Mouse (Mus musculus): ENCODE data around the gene Cdh23. TPM values are rescaled to one million over a fixed set of nuclear protein-coding genes. Genes with fewer than 3 reads are reported as not detected.

The Cdh23 gene
- polyA plus RNA-seq, 1 experiment from 2014 or later: 4.7 TPM

GRCm38 (mm10) chr10:60346056-60346455, 350.2 kb downstream of the Cdh23 start:
- Histone ChIP-seq H3K27ac (ENCODE audit: low read length) (no peak overlapping the region), H3K4me1 (ENCODE audit: control insufficient read depth, insufficient read depth, low read length) (peaks cover 4% of the 10 kb centered on the region; the same call in 1 of the 2 replicates), H3K4me3 (ENCODE audit: low read depth, low read length) (no peak overlapping the region), H3K27me3 (ENCODE audit: control insufficient read depth, insufficient read depth, low read depth, low read length) (peaks cover 13% of the 10 kb centered on the region), H3K9me3 (replicated peaks; ENCODE audit: control insufficient read depth, low read length, poor library complexity, severe bottlenecking) (no peaks in the 10 kb centered on the region), H3K9ac (ENCODE audit: low read depth, low read length) (no peak overlapping the region), H3K4me2 (ENCODE audit: low read length) (no peak overlapping the region), H3K36me3 (ENCODE audit: control insufficient read depth, insufficient read depth, low read length) (no peaks in the 10 kb centered on the region)
- WGBS: 85% methylated on average over 4 of the region's 4 CpGs
- ATAC-seq: no peak

- no peak overlapping the region for H3K27ac ChIP-seq (ENCODE audit: low read length)
- no peak for ATAC-seq
- H3K4me1 ChIP-seq (ENCODE audit: control insufficient read depth, insufficient read depth, low read length): no peaks in the 10 kb centered on the region; the same call in 1 of the 2 replicates
- no peak overlapping the region for H3K4me3 ChIP-seq (ENCODE audit: low read depth, low read length)
- no peaks in the 10 kb centered on the region for H3K9me3 ChIP-seq (replicated peaks; ENCODE audit: control insufficient read depth, low read length, poor library complexity, severe bottlenecking)
- 84% methylated on average over 3 of the region's 3 CpGs for whole genome bisulfite sequencing
- H3K9ac ChIP-seq (ENCODE audit: low read depth, low read length): no peak overlapping the region
- H3K4me2 ChIP-seq (ENCODE audit: low read length): no peak overlapping the region
- H3K36me3 ChIP-seq (ENCODE audit: control insufficient read depth, insufficient read depth, low read length): no peaks in the 10 kb centered on the region
- H3K27me3 ChIP-seq (ENCODE audit: control insufficient read depth, insufficient read depth, low read depth, low read length): peaks cover 13% of the 10 kb centered on the region
Measured at GRCm38 (mm10) chr10:60344111-60344510, 352.2 kb downstream of the Cdh23 start.

- Histone ChIP-seq H3K27ac (ENCODE audit: low read length) (no peak overlapping the region), H3K27me3 (ENCODE audit: control insufficient read depth, insufficient read depth, low read depth, low read length) (peaks cover 4% of the 10 kb centered on the region), H3K4me1 (ENCODE audit: control insufficient read depth, insufficient read depth, low read length) (no peaks in the 10 kb centered on the region; the same call in 1 of the 2 replicates), H3K36me3 (ENCODE audit: control insufficient read depth, insufficient read depth, low read length) (no peaks in the 10 kb centered on the region), H3K4me3 (ENCODE audit: low read depth, low read length) (no peak overlapping the region), H3K4me2 (ENCODE audit: low read length) (no peak overlapping the region), H3K9ac (ENCODE audit: low read depth, low read length) (no peak overlapping the region), H3K9me3 (replicated peaks; ENCODE audit: control insufficient read depth, low read length, poor library complexity, severe bottlenecking) (no peaks in the 10 kb centered on the region)
- no peak for ATAC-seq
- WGBS: 84% methylated on average over 9 of the region's 9 CpGs
Measured at GRCm38 (mm10) chr10:60341528-60341927, 354.8 kb downstream of the Cdh23 start.

GRCm38 (mm10) chr10:60335021-60335420, 361.3 kb downstream of the Cdh23 start:
- H3K9me3 ChIP-seq (replicated peaks; ENCODE audit: control insufficient read depth, low read length, poor library complexity, severe bottlenecking): no peaks in the 10 kb centered on the region
- H3K4me1 ChIP-seq (ENCODE audit: control insufficient read depth, insufficient read depth, low read length): no peaks in the 10 kb centered on the region
- 96% methylated on average over 4 of the region's 4 CpGs for WGBS
- no peak overlapping the region for H3K4me2 ChIP-seq (ENCODE audit: low read length)
- H3K36me3 ChIP-seq (ENCODE audit: control insufficient read depth, insufficient read depth, low read length): no peaks in the 10 kb centered on the region
- no peak overlapping the region for H3K4me3 ChIP-seq (ENCODE audit: low read depth, low read length)
- no peaks in the 10 kb centered on the region for H3K27me3 ChIP-seq (ENCODE audit: control insufficient read depth, insufficient read depth, low read depth, low read length)
- no peak for ATAC-seq
- no peak overlapping the region for H3K9ac ChIP-seq (ENCODE audit: low read depth, low read length)
- no peak overlapping the region for H3K27ac ChIP-seq (ENCODE audit: low read length)

- no peak for ATAC-seq
- Histone ChIP-seq H3K4me2 (ENCODE audit: low read length) (no peak overlapping the region), H3K27ac (ENCODE audit: low read length) (no peak overlapping the region), H3K36me3 (ENCODE audit: control insufficient read depth, insufficient read depth, low read length) (no peaks in the 10 kb centered on the region), H3K4me3 (ENCODE audit: low read depth, low read length) (no peak overlapping the region), H3K27me3 (ENCODE audit: control insufficient read depth, insufficient read depth, low read depth, low read length) (no peaks in the 10 kb centered on the region), H3K9me3 (replicated peaks; ENCODE audit: control insufficient read depth, low read length, poor library complexity, severe bottlenecking) (no peaks in the 10 kb centered on the region), H3K4me1 (ENCODE audit: control insufficient read depth, insufficient read depth, low read length) (no peaks in the 10 kb centered on the region), H3K9ac (ENCODE audit: low read depth, low read length) (no peak overlapping the region)
- 83% methylated on average over 7 of the region's 7 CpGs for WGBS
Measured at GRCm38 (mm10) chr10:60334583-60334982, 361.7 kb downstream of the Cdh23 start.

GRCm38 (mm10) chr10:60328963-60329650, 367.2 kb downstream of the Cdh23 start:
- Histone ChIP-seq H3K36me3 (ENCODE audit: control insufficient read depth, insufficient read depth, low read length) (no peaks in the 10 kb centered on the region), H3K27ac (ENCODE audit: low read length) (no peak overlapping the region), H3K27me3 (ENCODE audit: control insufficient read depth, insufficient read depth, low read depth, low read length) (no peaks in the 10 kb centered on the region), H3K4me2 (ENCODE audit: low read length) (no peak overlapping the region), H3K4me1 (ENCODE audit: control insufficient read depth, insufficient read depth, low read length) (no peaks in the 10 kb centered on the region), H3K9me3 (replicated peaks; ENCODE audit: control insufficient read depth, low read length, poor library complexity, severe bottlenecking) (no peaks in the 10 kb centered on the region), H3K9ac (ENCODE audit: low read depth, low read length) (no peak overlapping the region), H3K4me3 (ENCODE audit: low read depth, low read length) (no peak overlapping the region)
- 80% methylated on average over 11 of the region's 11 CpGs for WGBS
- no peak for ATAC-seq

- Histone ChIP-seq H3K4me3 (ENCODE audit: low read depth, low read length) (no peak overlapping the region), H3K36me3 (ENCODE audit: control insufficient read depth, insufficient read depth, low read length) (no peaks in the 10 kb centered on the region), H3K27me3 (ENCODE audit: control insufficient read depth, insufficient read depth, low read depth, low read length) (no peaks in the 10 kb centered on the region), H3K27ac (ENCODE audit: low read length) (no peak overlapping the region), H3K9me3 (replicated peaks; ENCODE audit: control insufficient read depth, low read length, poor library complexity, severe bottlenecking) (no peaks in the 10 kb centered on the region), H3K4me2 (ENCODE audit: low read length) (no peak overlapping the region), H3K9ac (ENCODE audit: low read depth, low read length) (no peak overlapping the region), H3K4me1 (ENCODE audit: control insufficient read depth, insufficient read depth, low read length) (no peaks in the 10 kb centered on the region)
- no peak for ATAC-seq
- 92% methylated on average over 4 of the region's 4 CpGs for WGBS
Measured at GRCm38 (mm10) chr10:60316166-60316565, 380.1 kb downstream of the Cdh23 start.

GRCm38 (mm10) chr10:60313606-60314005, 382.7 kb downstream of the Cdh23 start:
- Histone ChIP-seq H3K4me1 (ENCODE audit: control insufficient read depth, insufficient read depth, low read length) (no peaks in the 10 kb centered on the region), H3K9ac (ENCODE audit: low read depth, low read length) (no peak overlapping the region), H3K9me3 (replicated peaks; ENCODE audit: control insufficient read depth, low read length, poor library complexity, severe bottlenecking) (no peaks in the 10 kb centered on the region), H3K4me2 (ENCODE audit: low read length) (no peak overlapping the region), H3K4me3 (ENCODE audit: low read depth, low read length) (no peak overlapping the region), H3K27me3 (ENCODE audit: control insufficient read depth, insufficient read depth, low read depth, low read length) (no peaks in the 10 kb centered on the region), H3K27ac (ENCODE audit: low read length) (no peak overlapping the region), H3K36me3 (ENCODE audit: control insufficient read depth, insufficient read depth, low read length) (no peaks in the 10 kb centered on the region)
- 87% methylated on average over 5 of the region's 5 CpGs for WGBS
- no peak for ATAC-seq

- H3K4me1 ChIP-seq (ENCODE audit: control insufficient read depth, insufficient read depth, low read length): no peaks in the 10 kb centered on the region
- no peak overlapping the region for H3K27ac ChIP-seq (ENCODE audit: low read length)
- H3K9ac ChIP-seq (ENCODE audit: low read depth, low read length): no peak overlapping the region
- no peak for ATAC-seq
- no peaks in the 10 kb centered on the region for H3K9me3 ChIP-seq (replicated peaks; ENCODE audit: control insufficient read depth, low read length, poor library complexity, severe bottlenecking)
- H3K4me2 ChIP-seq (ENCODE audit: low read length): no peak overlapping the region
- 94% methylated on average over 13 of the region's 13 CpGs for WGBS
- no peak overlapping the region for H3K4me3 ChIP-seq (ENCODE audit: low read depth, low read length)
- H3K27me3 ChIP-seq (ENCODE audit: control insufficient read depth, insufficient read depth, low read depth, low read length): no peaks in the 10 kb centered on the region
- no peaks in the 10 kb centered on the region for H3K36me3 ChIP-seq (ENCODE audit: control insufficient read depth, insufficient read depth, low read length)
Measured at GRCm38 (mm10) chr10:60310629-60311028, 385.7 kb downstream of the Cdh23 start.
